Mouse (Mus musculus) CH12.LX (cell line): Measurements from ENCODE around the gene Gzmg. TPM values are rescaled to one million over a fixed set of nuclear protein-coding genes. Genes with fewer than 3 reads are reported as not detected.

Experiments used
- DNase-seq: peaks from one replicate; pipeline ENCODE4 v3.0.0-alpha.2; 2013; ENCODE audit errors: extremely low read depth
- H3K27ac ChIP-seq: 2 replicates; pipeline ENCODE4 v1.5.1; 2012; ENCODE audit warnings: low read depth, mild to moderate bottlenecking, control low read depth, moderate library complexity; ENCODE audit not compliant: insufficient read depth
- H3K27me3 ChIP-seq: replicated peaks from 2 replicates; pipeline ENCODE3; 2012; ENCODE audit warnings: inconsistent platforms
- H3K36me3 ChIP-seq, 2 experiments: replicated peaks in 1 of 2; 2 replicates each; pipeline versions ENCODE3 to v1.6.1; 2012; ENCODE audit warnings: inconsistent platforms in 1 of 2, low read length in 1 of 2, mild to moderate bottlenecking in 1 of 2, mixed read lengths in 1 of 2, moderate library complexity in 1 of 2; ENCODE audit not compliant: control insufficient read depth in 1 of 2, insufficient read depth in 1 of 2
- H3K4me1 ChIP-seq, 2 experiments: 2 replicates each; pipeline ENCODE4 v1.6.1; 2012; ENCODE audit warnings: inconsistent platforms in 1 of 2, moderate library complexity in 1 of 2; ENCODE audit not compliant: insufficient read depth in 2 of 2, control insufficient read depth in 1 of 2
- H3K4me2 ChIP-seq: 2 replicates; pipeline ENCODE4 v1.6.1; 2012; ENCODE audit warnings: low read depth, mild to moderate bottlenecking, control low read depth; ENCODE audit not compliant: poor library complexity, insufficient read depth, severe bottlenecking
- H3K4me3 ChIP-seq, 3 experiments: fragments of 150-350 bp in 1 of 3; sonication (generic) in 1 of 3; replicated peaks in 1 of 3; 2 replicates each; pipeline versions ENCODE3 to v1.5.1; 2011 to 2012; ENCODE audit warnings: low read depth in 2 of 3, low read length in 2 of 3, mild to moderate bottlenecking in 2 of 3, moderate library complexity in 2 of 3, control low read depth in 1 of 3, improper control_type of control experiment in 1 of 3, inconsistent platforms in 1 of 3, mixed read lengths in 1 of 3; ENCODE audit not compliant: poor library complexity in 1 of 3
- H3K79me2 ChIP-seq: replicated peaks from 2 replicates; pipeline ENCODE4 v1.6.1; 2012; ENCODE audit warnings: mild to moderate bottlenecking, moderate library complexity; ENCODE audit not compliant: control insufficient read depth, poor library complexity, insufficient read depth, severe bottlenecking; ENCODE audit errors: extremely low read depth
- H3K9ac ChIP-seq: 2 replicates; pipeline ENCODE4 v1.6.1; 2012; ENCODE audit warnings: low read depth, mild to moderate bottlenecking, control low read depth, moderate library complexity; ENCODE audit not compliant: insufficient read depth
- H3K9me3 ChIP-seq: replicated peaks from 2 replicates; pipeline ENCODE3; 2012; ENCODE audit warnings: low read length, inconsistent platforms, mixed read lengths
- CHD2 ChIP-seq: IDR thresholded peaks from 2 replicates; pipeline ENCODE4 v1.6.1; 2011; ENCODE audit warnings: low read length, improper control_type of control experiment
- CTCF ChIP-seq, 2 experiments: IDR thresholded peaks in 1 of 2; conservative IDR thresholded peaks in 1 of 2; 2 replicates each; pipeline ENCODE4 v1.5.1; 2011 to 2012; ENCODE audit warnings: low read depth in 2 of 2, low read length in 2 of 2, improper control_type of control experiment in 1 of 2, inconsistent platforms in 1 of 2, mild to moderate bottlenecking in 1 of 2, moderate library complexity in 1 of 2
- ETS1 ChIP-seq: conservative IDR thresholded peaks from 2 replicates; pipeline ENCODE4 v1.6.1; 2012; ENCODE audit warnings: low read depth, mild to moderate bottlenecking, inconsistent platforms, low read length, improper control_type of control experiment, moderate library complexity
- JUN ChIP-seq: IDR thresholded peaks from 2 replicates; pipeline ENCODE4 v1.6.1; 2011; ENCODE audit warnings: low read depth, mild to moderate bottlenecking, low read length, improper control_type of control experiment, moderate library complexity; ENCODE audit not compliant: insufficient read depth
- MAX ChIP-seq: IDR thresholded peaks from 2 replicates; pipeline ENCODE4 v1.6.1; 2011; ENCODE audit warnings: low read length, improper control_type of control experiment
- MEF2A ChIP-seq: IDR thresholded peaks from 2 replicates; pipeline ENCODE4 v1.6.1; 2014; ENCODE audit warnings: low read depth, mild to moderate bottlenecking, inconsistent platforms, low read length, improper control_type of control experiment, borderline replicate concordance
- MXI1 ChIP-seq: IDR thresholded peaks from 2 replicates; pipeline ENCODE4 v1.6.1; 2011; ENCODE audit warnings: mild to moderate bottlenecking, low read depth, low read length, improper control_type of control experiment
- NELFE ChIP-seq: IDR thresholded peaks from 2 replicates; pipeline ENCODE4 v1.6.1; 2011; ENCODE audit warnings: low read depth, low read length, improper control_type of control experiment
- PAX5 ChIP-seq: IDR thresholded peaks from 2 replicates; pipeline ENCODE4 v1.6.1; 2012; ENCODE audit warnings: low read length, inconsistent platforms, mixed read lengths
- ZKSCAN1 ChIP-seq: IDR thresholded peaks from 2 replicates; pipeline ENCODE4 v1.6.1; 2012; ENCODE audit warnings: low read depth, inconsistent platforms, low read length, improper control_type of control experiment, borderline replicate concordance
- dilution Hi-C: fragments of 300-500 bp; cut with MboI; formaldehyde crosslinking; loops from 2 replicates; pipeline ENCODE4 v1.14.3; 2020; ENCODE audit warnings: low sequenced_read_pairs; ENCODE audit not compliant: extremely low pct_unique_long_range_greater_than_20kb, extremely low pct_ligation_motif_present
- in situ Hi-C: fragments of 300-500 bp; cut with MboI; formaldehyde crosslinking; loops from 3 replicates; pipeline ENCODE4 v1.14.3; 2019; ENCODE audit warnings: low sequenced_read_pairs, low pct_ligation_motif_present, low pct_unique_long_range_greater_than_20kb, mixed read lengths
- polyA plus RNA-seq: library from polyadenylated mRNA; unstranded; fragments of >175 nt; gene quantifications from 2 replicates; pipeline ENCODE4 v1.2.1, GENCODE M21; 2012; ENCODE audit warnings: low read depth; ENCODE audit not compliant: insufficient read length
- total RNA-seq, 2 experiments: library from RNA; depleted of rRNA; stranded (reverse); fragments of 300-350 nt in 1 of 2; fragments of >200 nt in 1 of 2; gene quantifications; 2 replicates each; pipeline ENCODE4 v1.2.3; 2012 to 2014

Gene Gzmg
- total and polyA plus RNA-seq, 3 experiments = not detected

GRCm38 (mm10) chr14:56172744-56173143, 13.4 kb upstream of the Gzmg start:
- H3K4me2 ChIP-seq = no peak overlapping the region
- H3K9me3 ChIP-seq = no peaks in the 10 kb centered on the region
- peaks cover 13% of the 10 kb centered on the region for H3K27me3 ChIP-seq
- dilution Hi-C loops = no loop called here
- H3K79me2 ChIP-seq = no peaks in the 10 kb centered on the region
- no peak overlapping the region for H3K9ac ChIP-seq
- TF ChIP-seq CTCF (conservative IDR thresholded peaks at IDR 0.05 in 1 of 2, IDR thresholded peaks at IDR 0.05 in 1 of 2; ENCODE audit: low read depth in 2 of 2, low read length in 2 of 2) = no peak
- TF ChIP-seq, all 38 proteins: peak for 0
- in situ Hi-C loops = no loop called here
- Histone ChIP-seq H3K27ac (no peak overlapping the region), H3K4me1 (no peaks in the 10 kb centered on the region), H3K36me3 (no peaks in the 10 kb centered on the region), H3K4me3 (no peak overlapping the region)
- no peak for DNase-seq

GRCm38 (mm10) chr14:56168009-56168408, 8.6 kb upstream of the Gzmg start:
- Histone ChIP-seq H3K4me2 (no peak overlapping the region), H3K79me2 (no peaks in the 10 kb centered on the region), H3K9ac (no peak overlapping the region), H3K4me3 (no peak overlapping the region), H3K4me1 (no peaks in the 10 kb centered on the region), H3K27me3 (peaks cover 14% of the 10 kb centered on the region), H3K27ac (no peak overlapping the region), H3K36me3 (no peaks in the 10 kb centered on the region), H3K9me3 (no peaks in the 10 kb centered on the region)
- in situ Hi-C loops (no loop called here), dilution Hi-C loops (no loop called here)
- TF ChIP-seq PAX5 = no peak
- TF ChIP-seq ETS1 = no peak
- DNase-seq = no peak

GRCm38 (mm10) chr14:56162109-56162508, 2.7 kb upstream of the Gzmg start:
- H3K4me1 ChIP-seq = no peaks in the 10 kb centered on the region
- no peak for TF ChIP-seq ETS1
- TF ChIP-seq NELFE = no peak
- no peak for TF ChIP-seq MEF2A
- TF ChIP-seq MAX = no peak
- no peak for TF ChIP-seq ZKSCAN1
- no peak for TF ChIP-seq MXI1
- TF ChIP-seq CHD2 = no peak
- no peak for TF ChIP-seq JUN
- peaks cover 22% of the 10 kb centered on the region for H3K27me3 ChIP-seq
- H3K4me3 ChIP-seq = no peak overlapping the region
- H3K9me3 ChIP-seq = no peaks in the 10 kb centered on the region
- DNase-seq = no peak
- no peaks in the 10 kb centered on the region for H3K36me3 ChIP-seq
- H3K4me2 ChIP-seq = no peak overlapping the region
- dilution Hi-C loops = no loop called here
- in situ Hi-C loops = no loop called here
- H3K27ac ChIP-seq = no peak overlapping the region
- no peak overlapping the region for H3K9ac ChIP-seq
- no peaks in the 10 kb centered on the region for H3K79me2 ChIP-seq
